Mouse (Mus musculus): ENCODE data around the gene Mrps24.

Gene Mrps24

DNA sequence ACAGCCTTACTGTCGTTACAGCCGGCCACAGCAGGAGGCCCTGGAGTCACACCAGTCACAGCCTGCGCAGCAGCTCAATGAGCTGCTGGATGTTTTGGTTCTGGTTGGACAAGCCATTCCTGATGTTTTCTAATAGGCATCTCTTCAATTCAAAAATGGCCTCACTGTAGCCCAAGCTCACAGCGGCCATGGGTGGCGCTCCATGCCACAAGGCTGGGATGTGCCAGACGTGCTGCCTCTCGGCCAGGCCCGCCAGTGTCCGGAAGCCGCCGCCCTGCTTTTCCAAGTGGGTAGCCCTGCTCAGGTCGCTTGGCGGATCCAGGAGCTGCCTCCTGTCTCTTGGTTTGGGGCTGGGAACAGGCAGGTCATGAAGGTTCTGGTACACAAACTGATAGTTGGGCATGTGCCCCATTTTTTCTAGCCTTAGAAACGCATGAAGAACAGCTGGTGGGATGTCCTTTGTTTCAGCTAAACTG lies at the start of gene Mrps24:
TSS of gene Mrps24 (minus strand) at position 51 of the 476 bp plus-strand sequence.
- in situ Hi-C loops (cut with MboI; ENCODE audit: low pct_unique_long_range_greater_than_20kb in 1 of 2, low sequenced_read_pairs in 2 of 2, unreplicated experiment in 1 of 2) = no loop called here

DNA sequence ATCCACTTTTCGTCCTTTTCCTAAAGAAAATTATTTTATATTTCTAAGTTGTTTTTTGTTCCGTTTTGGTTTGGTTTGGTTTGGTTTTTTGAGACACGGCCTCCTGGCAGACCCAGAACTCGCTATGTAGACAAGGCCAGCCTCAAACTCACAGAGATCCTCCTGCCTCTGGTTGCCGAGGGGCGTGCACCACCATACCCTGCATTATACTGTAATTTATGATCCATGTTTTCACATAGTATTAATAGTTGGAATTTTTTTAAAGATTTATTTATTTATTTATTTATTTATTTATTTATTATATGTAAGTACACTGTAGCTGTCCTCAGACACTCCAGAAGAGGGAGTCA lies 47.1 kb upstream of the Mrps24 start:
- in situ Hi-C loops (cut with MboI; ENCODE audit: low pct_unique_long_range_greater_than_20kb in 1 of 2, low sequenced_read_pairs in 2 of 2, unreplicated experiment in 1 of 2) = no loop called here

DNA sequence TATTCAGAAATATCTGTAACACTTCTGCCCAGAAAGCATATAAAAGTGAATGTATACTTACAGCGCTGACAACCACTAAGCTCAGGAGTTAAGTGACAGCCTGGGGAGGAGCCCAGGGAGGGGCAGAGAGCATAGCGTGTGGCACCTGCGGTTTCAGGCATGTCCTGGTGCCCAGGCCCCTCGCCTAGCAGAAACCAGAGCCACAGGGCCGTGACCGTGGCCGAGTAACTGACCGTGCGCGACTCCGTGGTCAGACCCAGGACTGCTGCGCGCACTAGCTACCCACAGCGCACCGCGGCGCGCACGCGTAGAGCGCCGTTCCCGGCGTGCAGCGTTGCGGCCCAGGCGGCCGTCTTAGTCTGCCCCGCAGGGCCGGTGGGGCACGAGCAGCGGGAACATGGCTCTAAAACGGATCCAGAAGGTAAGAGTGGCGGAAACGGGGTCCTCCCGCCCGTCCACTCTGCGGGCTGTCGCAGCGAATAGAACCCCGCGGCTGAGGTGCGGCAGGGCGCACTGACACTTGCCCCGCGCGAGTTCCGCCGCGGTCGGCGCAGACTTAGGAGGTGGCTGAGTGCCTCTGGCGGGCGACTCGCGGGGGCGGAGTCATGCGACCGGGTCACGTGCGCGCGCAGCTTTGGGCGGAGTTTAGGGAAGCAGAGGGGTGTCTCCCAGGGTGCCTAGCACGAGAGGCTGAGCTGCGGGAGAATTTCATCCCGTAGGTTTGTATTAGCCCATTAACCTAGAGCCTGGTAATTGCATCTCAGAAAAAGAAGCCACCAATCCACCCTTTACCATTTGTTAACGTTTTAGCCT lies 46.5 kb upstream of the Mrps24 start, which contains the start of gene Urgcp:
TSS of gene Urgcp (minus strand) at position 557 of the 813 bp plus-strand sequence.
- in situ Hi-C loops (cut with MboI; ENCODE audit: low pct_unique_long_range_greater_than_20kb in 1 of 2, low sequenced_read_pairs in 2 of 2, unreplicated experiment in 1 of 2) = no loop called here

DNA sequence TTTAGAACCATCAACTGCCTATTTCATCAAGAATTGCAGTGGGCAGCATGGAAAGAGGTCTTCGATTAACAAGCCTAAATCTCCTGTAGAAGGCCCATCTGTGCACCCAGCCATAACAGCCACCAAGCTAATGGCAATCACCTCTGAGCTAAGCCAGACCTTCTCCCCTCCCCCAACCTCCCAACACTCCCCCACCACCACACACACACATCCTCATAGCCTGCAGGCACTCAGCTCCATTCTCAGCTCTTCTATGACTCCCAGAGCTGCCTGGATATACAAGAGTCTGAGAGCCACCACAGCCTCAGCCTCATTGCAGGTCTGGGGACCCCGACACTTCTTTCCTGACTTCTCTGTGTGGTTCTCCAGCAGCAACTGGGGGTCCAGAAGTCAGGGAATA lies 38.3 kb upstream of the Mrps24 start:
- in situ Hi-C loops (cut with MboI; ENCODE audit: low pct_unique_long_range_greater_than_20kb in 1 of 2, low sequenced_read_pairs in 2 of 2, unreplicated experiment in 1 of 2) = no loop called here

DNA sequence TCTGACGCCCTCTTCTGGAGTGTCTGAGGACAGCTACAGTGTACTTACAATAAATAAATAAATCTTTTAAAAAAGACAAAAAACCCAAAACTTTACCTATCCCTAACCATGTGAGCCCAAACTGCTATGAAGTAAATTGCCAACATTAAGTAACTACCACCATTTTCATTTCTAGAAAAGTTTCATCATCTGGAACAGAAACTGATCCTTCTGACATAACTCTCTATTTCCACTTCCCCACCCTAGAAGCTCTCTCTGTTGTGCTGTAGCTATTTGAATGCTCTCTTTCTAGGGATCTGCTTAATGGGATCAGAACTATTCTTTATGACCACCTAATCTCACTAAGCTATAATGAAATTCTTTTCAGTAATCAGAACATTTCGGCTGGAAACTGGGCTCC lies 29.5 kb upstream of the Mrps24 start:
- in situ Hi-C loops (cut with MboI; ENCODE audit: low pct_unique_long_range_greater_than_20kb in 1 of 2, low sequenced_read_pairs in 2 of 2, unreplicated experiment in 1 of 2) = no loop called here

DNA sequence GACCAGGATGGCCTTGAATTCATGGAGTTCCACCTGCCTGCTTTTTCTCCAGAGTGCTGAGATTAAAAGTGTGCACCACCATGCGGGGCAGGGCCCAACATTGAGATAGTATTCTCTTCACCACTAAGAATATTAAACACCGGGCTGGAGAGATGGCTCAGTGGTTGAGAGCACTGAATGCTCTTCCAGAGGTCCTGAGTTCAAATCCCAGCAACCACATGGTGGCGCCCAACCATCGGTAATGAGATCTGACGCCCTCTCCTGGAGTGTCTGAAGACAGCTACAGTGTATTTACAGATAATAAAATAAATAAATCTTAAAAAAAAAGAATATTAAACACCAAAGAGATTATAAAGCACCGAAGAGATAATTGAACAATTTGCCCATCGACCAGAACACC lies 26.6 kb upstream of the Mrps24 start:
- in situ Hi-C loops (cut with MboI; ENCODE audit: low pct_unique_long_range_greater_than_20kb in 1 of 2, low sequenced_read_pairs in 2 of 2, unreplicated experiment in 1 of 2) = no loop called here

DNA sequence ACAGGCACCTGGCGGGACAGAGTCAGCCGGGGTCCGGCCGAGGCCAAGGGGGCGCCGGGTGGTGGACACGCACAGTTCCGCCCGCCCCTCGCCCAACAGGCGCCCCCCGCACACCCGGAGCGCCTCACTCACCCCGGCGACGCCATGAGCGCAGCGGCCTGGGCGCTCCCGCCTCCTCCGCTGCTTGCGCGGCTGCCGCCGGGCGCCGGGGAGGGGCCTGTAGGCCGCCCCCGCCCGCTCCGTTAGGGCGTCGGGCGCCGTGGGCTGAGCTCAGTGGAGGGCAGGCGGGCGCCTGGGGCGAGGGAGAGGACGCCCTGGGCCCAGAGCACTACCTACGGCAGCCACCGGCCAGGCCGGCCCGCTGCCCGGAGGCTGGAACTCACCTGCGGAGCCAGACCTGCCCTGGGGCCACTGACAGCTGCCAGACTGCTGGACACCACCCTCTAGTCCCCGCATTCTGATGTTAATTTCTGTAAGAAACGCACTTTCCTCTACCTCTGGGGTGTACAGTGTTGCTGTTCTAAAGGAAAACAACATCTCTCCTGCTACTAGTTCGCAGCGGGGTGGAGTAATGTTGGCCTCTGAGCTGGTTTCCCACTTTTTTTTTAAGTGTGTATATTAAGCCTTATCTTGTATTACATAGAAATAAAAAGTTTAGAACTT lies 25.6 kb upstream of the Mrps24 start:
- in situ Hi-C loops (cut with MboI; ENCODE audit: low pct_unique_long_range_greater_than_20kb in 1 of 2, low sequenced_read_pairs in 2 of 2, unreplicated experiment in 1 of 2) = no loop called here

DNA sequence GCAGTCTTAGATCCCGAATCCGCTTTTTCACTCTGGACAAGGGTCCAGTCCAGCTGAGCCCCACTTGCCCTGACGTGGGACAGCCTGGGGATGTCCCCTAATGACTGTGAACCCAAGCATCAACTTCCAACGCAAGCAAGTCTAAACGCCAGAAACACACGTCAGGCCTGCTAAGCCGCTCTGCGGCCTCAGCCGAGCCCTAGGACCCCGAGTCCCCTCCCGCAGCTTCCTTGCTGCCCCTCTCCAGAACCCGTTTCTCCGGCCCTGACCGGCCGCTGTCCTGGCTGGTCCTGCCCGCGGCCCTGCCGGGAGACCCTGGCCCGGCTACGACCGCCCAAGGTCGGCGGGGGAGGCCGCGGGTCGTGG lies 25.1 kb upstream of the Mrps24 start:
- in situ Hi-C loops (cut with MboI; ENCODE audit: low pct_unique_long_range_greater_than_20kb in 1 of 2, low sequenced_read_pairs in 2 of 2, unreplicated experiment in 1 of 2) = no loop called here

DNA sequence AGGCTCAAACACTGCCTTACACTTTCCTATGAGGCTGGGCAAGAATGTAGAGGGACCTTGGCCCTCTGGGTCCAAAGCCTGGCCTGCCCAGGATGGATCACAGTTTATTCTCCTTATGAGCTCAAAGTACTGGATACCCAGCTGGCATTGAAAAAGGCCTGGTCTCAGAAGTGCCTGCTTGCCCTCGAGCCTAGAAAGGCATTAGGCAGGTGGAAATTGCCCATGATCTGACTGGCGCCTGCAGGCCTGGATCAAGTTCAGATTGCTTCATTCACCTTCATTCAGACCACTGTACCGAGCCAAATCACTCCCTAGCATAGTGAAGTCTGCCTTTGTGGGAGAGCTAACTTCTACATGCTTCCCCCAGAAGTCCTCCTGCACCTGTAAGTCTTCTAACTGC lies 24.4 kb upstream of the Mrps24 start:
- in situ Hi-C loops (cut with MboI; ENCODE audit: low pct_unique_long_range_greater_than_20kb in 1 of 2, low sequenced_read_pairs in 2 of 2, unreplicated experiment in 1 of 2) = no loop called here

DNA sequence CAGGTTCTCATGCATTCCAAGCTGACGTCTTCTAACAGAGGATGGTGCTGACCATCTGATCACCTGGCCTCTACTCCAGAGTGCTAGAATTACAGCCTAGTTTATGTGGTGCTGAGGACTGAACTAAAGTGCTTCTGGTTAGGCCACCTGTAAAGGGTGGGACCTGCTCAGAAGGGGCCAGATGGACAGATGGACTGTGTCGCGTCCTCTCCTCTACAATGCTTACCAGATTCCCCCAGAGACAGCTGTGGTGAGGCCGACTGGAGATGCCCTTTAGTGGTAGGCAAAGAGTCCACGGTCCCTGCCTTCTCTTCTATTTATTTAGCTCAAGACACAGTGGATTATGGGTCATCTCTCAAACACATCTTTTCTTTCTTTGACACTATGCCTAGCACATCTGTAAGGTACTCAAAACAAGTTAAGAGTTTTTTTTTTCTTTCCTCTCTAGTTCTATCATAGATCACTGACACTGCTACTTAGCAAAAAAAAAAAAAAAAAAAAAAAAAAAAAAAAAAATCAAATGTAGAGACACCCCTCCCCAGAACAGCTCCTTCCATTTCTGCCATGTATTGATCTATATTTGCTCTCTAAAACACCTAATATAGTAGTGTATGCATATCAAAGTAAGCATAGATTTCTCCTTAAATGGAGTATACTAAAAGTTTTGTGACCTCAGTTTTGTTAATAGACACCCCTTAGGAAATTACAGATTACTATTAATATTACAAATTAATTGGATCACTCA lies 23.6 kb upstream of the Mrps24 start:
- in situ Hi-C loops (cut with MboI; ENCODE audit: low pct_unique_long_range_greater_than_20kb in 1 of 2, low sequenced_read_pairs in 2 of 2, unreplicated experiment in 1 of 2) = no loop called here

DNA sequence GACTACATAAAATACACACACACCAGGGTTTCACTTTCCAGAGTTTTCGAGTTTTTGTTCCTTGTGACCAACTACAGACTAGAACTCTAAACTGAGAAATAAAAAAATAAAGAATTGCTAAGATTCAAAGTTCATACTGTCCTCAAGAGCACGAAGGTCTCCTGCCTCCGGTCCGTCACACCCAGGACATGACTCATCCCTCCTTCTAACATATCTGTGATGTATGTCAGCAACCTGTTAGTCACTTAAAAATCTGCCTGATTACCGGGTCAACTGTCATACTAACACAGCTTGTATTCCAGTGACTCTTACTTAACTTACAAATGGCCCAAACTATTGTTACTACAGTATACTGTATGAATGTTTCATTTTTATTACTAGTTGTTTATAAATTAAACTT lies 21.7 kb upstream of the Mrps24 start:
- in situ Hi-C loops (cut with MboI; ENCODE audit: low pct_unique_long_range_greater_than_20kb in 1 of 2, low sequenced_read_pairs in 2 of 2, unreplicated experiment in 1 of 2) = no loop called here

DNA sequence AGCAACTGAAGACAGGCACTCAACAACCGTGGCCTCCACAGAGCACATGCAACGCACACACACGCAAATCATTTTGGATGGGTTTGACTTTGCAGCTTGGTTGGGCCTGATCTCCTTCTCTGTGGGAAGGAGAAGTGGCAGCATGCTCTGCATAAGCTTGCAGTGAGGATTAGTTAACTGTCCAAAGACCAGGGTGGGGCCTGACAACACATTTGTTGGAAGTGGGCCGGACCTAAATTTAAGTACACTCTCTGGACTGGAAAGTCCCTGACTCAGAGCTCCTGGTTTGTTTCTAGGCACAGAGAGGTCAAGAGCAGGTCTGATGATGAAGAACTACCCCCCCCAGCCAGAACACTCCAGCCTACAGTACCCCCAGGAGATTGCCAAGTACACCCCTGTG lies 18.8 kb upstream of the Mrps24 start:
- in situ Hi-C loops (cut with MboI; ENCODE audit: low pct_unique_long_range_greater_than_20kb in 1 of 2, low sequenced_read_pairs in 2 of 2, unreplicated experiment in 1 of 2) = no loop called here

DNA sequence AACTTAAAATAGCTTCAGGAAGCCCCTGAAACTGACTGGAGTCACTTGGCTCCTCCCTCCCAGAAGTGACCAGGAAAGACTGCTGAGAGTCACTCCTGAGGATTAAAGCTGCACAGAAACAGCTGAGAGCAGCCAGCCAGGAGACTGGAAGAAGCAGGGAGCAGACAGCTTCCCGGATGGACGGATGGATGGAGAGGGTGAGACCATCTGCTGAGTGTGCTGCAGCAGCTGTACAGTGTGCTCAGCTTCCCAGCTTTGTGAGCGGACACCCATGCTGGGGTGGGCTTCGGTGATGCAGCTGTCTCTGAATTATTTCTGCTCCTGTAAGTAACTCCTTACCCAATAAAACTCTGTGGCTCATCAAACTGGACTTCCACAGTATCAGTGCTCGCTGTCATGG lies 16.9 kb upstream of the Mrps24 start:
- in situ Hi-C loops (cut with MboI; ENCODE audit: low pct_unique_long_range_greater_than_20kb in 1 of 2, low sequenced_read_pairs in 2 of 2, unreplicated experiment in 1 of 2) = no loop called here

DNA sequence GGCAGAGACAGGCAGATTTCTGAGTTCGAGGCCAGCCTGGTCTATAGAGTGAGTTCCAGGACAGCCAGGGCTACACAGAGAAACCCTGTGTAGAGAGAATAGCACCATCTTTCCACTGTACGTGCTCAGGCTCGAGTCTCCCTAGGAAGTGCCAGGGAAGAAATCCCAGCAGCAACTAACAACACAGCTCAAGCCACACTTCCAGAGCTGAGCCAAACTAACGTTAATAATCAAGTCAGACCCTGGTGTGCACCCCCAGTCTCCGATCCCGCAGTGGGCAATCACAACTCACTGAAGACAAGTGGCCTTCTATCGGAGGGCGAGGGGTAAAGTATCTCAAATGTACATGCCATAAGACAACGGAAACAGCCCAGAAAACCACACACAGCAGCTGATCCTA lies 14.1 kb upstream of the Mrps24 start:
- in situ Hi-C loops (cut with MboI; ENCODE audit: low pct_unique_long_range_greater_than_20kb in 1 of 2, low sequenced_read_pairs in 2 of 2, unreplicated experiment in 1 of 2) = no loop called here

DNA sequence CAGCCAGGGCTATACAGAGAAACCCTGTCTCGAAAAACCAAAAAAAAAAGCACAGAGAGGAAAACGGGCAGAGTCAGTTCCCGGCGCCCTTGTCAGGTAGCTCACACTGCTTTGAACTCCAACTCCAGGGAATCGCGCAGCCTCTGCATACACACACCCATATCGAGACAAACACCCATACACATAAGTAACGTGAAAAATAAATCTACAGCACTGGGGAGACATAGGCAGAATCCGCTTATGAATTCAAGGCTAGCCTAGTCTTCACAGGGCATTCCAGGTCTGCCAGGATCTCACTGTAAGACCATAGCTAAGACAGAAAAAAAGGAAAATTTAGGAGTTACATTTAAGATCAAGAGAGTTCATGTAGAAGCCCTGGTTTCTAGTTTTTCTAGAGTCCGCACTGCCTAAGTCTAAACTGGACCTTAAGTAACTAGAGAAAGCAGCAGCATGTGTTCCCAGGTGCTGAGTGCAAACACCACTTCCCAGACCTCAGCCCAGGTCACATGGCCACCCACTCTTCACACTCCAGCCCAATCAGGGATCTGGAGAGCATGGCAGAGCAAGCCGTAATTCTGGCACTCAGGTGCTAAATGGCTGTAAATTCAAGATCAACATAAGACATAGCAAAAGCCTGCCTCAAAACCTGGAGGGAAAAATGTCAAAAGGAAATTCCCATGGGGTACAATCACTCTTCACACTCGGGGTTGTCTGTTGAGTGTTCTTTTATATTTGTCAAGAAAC lies 3.3 kb upstream of the Mrps24 start:
- in situ Hi-C loops (cut with MboI; ENCODE audit: low pct_unique_long_range_greater_than_20kb in 1 of 2, low sequenced_read_pairs in 2 of 2, unreplicated experiment in 1 of 2) = no loop called here

DNA sequence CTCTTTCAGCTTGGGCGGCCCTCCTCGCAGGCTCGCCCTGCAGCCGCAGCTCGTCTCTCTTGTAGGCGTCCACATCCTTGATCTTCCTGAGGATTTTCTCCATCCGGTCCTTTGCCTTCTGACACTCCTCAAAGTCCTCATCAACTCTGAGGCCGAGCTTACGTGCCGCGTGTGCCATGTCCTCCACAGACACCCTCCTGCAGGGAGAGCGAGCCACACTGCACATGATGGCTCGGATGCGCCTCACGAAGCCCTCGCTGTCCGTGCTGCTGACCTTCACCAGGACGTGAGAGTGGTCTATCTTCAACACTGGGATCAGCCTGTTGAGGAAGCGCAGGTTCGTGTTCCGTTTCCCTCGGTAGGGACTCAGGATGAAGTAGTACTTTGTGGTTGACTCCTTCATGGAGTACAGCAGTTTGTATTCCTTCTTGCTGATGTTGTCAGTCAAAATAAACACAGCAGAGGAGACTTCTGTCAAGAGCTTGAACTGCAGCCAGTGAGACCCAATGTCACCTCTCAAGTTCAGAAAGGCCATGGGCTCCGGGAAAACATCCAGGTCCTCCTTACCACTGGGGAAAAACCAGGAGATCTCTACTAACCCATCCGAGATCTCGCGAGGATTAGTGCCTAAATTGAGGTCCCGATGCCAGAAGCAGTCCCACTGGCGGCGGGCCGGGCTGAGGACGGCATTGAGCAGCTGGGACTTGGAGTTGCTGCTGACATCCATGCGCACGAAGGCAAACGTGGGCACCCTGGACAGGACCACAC lies 1.6 kb upstream of the Mrps24 start:
- in situ Hi-C loops (cut with MboI; ENCODE audit: low pct_unique_long_range_greater_than_20kb in 1 of 2, low sequenced_read_pairs in 2 of 2, unreplicated experiment in 1 of 2) = no loop called here

DNA sequence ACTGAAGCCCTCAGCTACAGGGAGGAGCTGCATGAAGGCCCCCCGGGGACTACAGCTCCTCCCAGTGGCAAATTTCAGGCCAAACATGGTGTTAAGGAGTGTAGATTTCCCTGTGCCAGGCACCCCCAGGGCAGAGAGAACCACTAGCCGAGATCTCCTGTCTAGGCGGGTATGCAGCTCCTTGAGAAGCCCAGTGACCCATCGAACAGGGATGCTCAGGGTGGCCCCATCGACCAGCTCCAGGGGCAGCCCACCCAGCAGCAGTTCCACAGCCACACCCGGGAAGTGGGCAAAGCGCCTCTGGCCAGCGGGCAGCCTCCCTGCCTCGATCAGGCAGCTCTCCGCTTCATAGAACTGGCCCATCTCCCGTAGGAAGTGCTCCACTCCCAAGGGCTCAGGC lies 766 bp upstream of the Mrps24 start:
- in situ Hi-C loops (cut with MboI; ENCODE audit: low pct_unique_long_range_greater_than_20kb in 1 of 2, low sequenced_read_pairs in 2 of 2, unreplicated experiment in 1 of 2) = no loop called here

DNA sequence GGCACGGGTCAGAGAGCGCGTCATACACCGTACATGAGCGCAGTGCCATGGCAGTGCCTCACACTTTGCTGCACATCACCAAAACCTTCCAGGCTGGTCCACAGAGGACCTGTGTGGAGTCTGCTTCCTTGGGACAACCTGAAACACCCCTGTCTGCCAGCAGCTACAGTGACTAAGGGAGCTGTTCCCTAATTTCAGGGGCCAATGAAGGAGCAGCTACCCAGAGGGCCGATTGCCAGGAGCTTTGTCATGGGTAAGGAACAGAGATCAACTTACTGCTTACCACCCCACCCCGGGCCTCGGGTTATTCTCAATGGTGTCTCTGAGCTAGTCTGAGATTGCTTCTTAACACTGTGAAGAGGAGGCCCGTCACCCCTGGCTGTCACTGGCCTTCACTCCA lies 301 bp downstream of the Mrps24 start:
- in situ Hi-C loops (cut with MboI; ENCODE audit: low pct_unique_long_range_greater_than_20kb in 1 of 2, low sequenced_read_pairs in 2 of 2, unreplicated experiment in 1 of 2) = no loop called here

Data from mouse embryonic stem cell (cell line).